Mouse (Mus musculus) limb, embryonic 11.5 days (tissue): ENCODE results near the gene Tmem117. TPM values are rescaled to one million over a fixed set of nuclear protein-coding genes. Genes with fewer than 3 reads are reported as not detected.

Experiments
- ATAC-seq: fragments of 200-750 bp; cut with Nextera tagmentation; 2 replicates; pipeline ENCODE4 v1.8.0; 2017; ENCODE audit warnings: low read depth; ENCODE audit not compliant: insufficient number of reproducible peaks, low FRiP score, low TSS enrichment
- DNase-seq: peaks from one replicate; pipeline ENCODE4 v3.0.0-alpha.2; 2015; ENCODE audit warnings: low spot score
- H3K27ac ChIP-seq: fragments of 300-500 bp; sonication (generic); replicated peaks from 2 replicates; pipeline ENCODE4 v1.5.1; 2014; ENCODE audit warnings: low read depth, mild to moderate bottlenecking, low read length
- H3K27me3 ChIP-seq: fragments of 300-500 bp; sonication (generic); 2 replicates; pipeline ENCODE4 v1.6.1; 2014; ENCODE audit warnings: mild to moderate bottlenecking, low read length, mixed read lengths; ENCODE audit not compliant: control insufficient read depth, insufficient read depth
- H3K36me3 ChIP-seq: fragments of 300-500 bp; sonication (generic); 2 replicates; pipeline ENCODE4 v1.6.1; 2014; ENCODE audit warnings: mild to moderate bottlenecking, low read length, moderate library complexity, mixed read lengths; ENCODE audit not compliant: control insufficient read depth, insufficient read depth
- H3K4me1 ChIP-seq: fragments of 300-500 bp; sonication (generic); 2 replicates; pipeline ENCODE4 v1.6.1; 2014; ENCODE audit warnings: low read length, mixed read lengths; ENCODE audit not compliant: control insufficient read depth, insufficient read depth
- H3K4me2 ChIP-seq: fragments of 300-500 bp; sonication (generic); 2 replicates; pipeline ENCODE4 v1.6.1; 2014; ENCODE audit warnings: low read depth, mild to moderate bottlenecking, moderate library complexity; ENCODE audit not compliant: severe bottlenecking
- H3K4me3 ChIP-seq: fragments of 300-500 bp; sonication (generic); 2 replicates; pipeline ENCODE4 v1.5.1; 2014; ENCODE audit warnings: low read depth, low read length
- H3K9ac ChIP-seq: fragments of 300-500 bp; sonication (generic); 2 replicates; pipeline ENCODE4 v1.6.1; 2014; ENCODE audit warnings: mild to moderate bottlenecking, low read length
- H3K9me3 ChIP-seq: fragments of 300-500 bp; sonication (generic); 2 replicates; pipeline ENCODE4 v1.6.1; 2016; ENCODE audit warnings: low read length; ENCODE audit not compliant: control insufficient read depth
- WGBS: fragments of 180-500 bp; shearing (Covaris S2); extraction: QIAGEN DNeasy Blood & Tissue Kit; methylation state at CpG from one replicate; pipeline ENCODE4 v1.1.7; 2014; 5-methylcytosine and 5-hydroxymethylcytosine counted together
- polyA plus RNA-seq: library from polyadenylated mRNA; unstranded; fragments of >200 nt; fragmentation: Nextera tagmentation; extraction: Ambion mirVana; gene quantifications from 2 replicates; pipeline ENCODE4 v1.2.1, GENCODE M21; 2014

Tmem117 gene
- polyA plus RNA-seq, 1 experiment from 2014 or later: 1.7 TPM

DNA sequence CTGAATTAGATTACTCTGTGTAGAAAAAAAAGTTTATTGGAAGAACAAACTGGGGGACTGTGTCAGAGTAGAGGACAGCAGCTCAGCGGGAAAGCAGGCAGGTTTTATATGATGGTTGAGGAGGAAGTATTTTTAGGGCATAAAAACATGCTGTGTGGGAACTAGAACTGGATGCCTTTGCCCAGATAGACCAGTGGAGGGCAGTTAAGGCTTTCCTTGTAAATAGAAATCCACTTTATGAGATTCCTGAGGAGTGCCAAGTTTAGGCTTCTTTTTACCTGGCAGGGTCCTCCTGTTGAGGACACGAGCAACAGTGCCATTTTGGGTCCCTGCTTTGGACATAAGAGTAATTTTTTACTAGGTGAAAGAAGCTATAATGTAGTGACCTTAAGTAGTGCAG lies 218.5 kb downstream of the Tmem117 start:
- no peak for ATAC-seq
- no peak overlapping the region for H3K4me3 ChIP-seq
- H3K4me1 ChIP-seq: no peaks in the 10 kb centered on the region
- no peaks in the 10 kb centered on the region for H3K36me3 ChIP-seq
- WGBS: 66% methylated on average over 2 of the region's 2 CpGs
- H3K9me3 ChIP-seq: no peaks in the 10 kb centered on the region
- no peak for DNase-seq
- H3K27ac ChIP-seq: no peak overlapping the region
- H3K27me3 ChIP-seq: no peaks in the 10 kb centered on the region
- no peak overlapping the region for H3K4me2 ChIP-seq
- H3K9ac ChIP-seq: no peak overlapping the region

DNA sequence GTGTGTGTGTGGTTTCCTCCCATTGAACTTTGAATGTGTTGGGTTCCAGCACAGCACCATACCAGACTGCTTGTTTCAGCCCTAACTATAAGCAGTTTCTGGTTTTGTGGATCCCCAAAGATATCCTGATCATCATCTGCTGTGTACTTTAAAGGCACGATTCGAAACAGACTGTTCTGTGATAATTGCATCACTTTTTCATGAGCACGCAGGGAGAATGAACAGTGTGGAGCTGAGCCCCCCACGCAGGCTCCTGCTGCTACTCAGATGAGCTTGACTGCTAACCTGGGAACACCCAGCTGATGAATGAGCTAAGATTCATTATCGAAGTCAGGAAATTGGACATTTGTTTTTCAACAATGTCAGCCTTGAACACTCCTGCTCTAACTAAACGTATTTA lies 230.6 kb downstream of the Tmem117 start:
- H3K27ac ChIP-seq: no peak overlapping the region
- no peak overlapping the region for H3K4me3 ChIP-seq
- no peak overlapping the region for H3K9ac ChIP-seq
- no peak overlapping the region for H3K4me2 ChIP-seq
- ATAC-seq (no peak), DNase-seq (no peak)
- WGBS: 69% methylated on average over 6 of the region's 6 CpGs
- no peaks in the 10 kb centered on the region for H3K27me3 ChIP-seq
- no peaks in the 10 kb centered on the region for H3K36me3 ChIP-seq
- no peaks in the 10 kb centered on the region for H3K4me1 ChIP-seq
- H3K9me3 ChIP-seq: no peaks in the 10 kb centered on the region

DNA sequence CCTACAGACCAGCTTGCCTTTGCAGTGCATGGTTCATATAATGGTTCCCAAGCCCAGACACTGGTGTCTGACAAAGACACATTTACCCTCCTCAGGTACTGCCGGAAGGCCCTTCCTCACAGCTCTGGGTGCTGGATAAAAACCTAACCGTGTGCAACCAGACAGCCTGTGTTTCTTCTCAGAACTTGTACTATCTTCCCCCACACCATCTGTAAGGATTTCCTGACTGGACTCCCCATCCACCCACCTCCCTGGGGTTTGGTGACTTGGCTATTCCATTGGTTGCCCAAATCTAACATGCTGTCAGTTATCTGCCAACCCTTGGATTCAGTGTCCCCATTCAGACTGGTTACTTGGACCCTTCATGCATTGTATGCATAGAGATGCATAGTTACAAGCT lies 232.1 kb downstream of the Tmem117 start:
- ATAC-seq: no peak
- H3K27ac ChIP-seq: no peak overlapping the region
- H3K27me3 ChIP-seq: no peaks in the 10 kb centered on the region
- H3K36me3 ChIP-seq: no peaks in the 10 kb centered on the region
- no peak overlapping the region for H3K4me3 ChIP-seq
- H3K9ac ChIP-seq: no peak overlapping the region
- H3K9me3 ChIP-seq: no peaks in the 10 kb centered on the region
- no peak for DNase-seq
- H3K4me1 ChIP-seq: no peaks in the 10 kb centered on the region
- WGBS: 94% methylated on average over 2 of the region's 2 CpGs
- no peak overlapping the region for H3K4me2 ChIP-seq

DNA sequence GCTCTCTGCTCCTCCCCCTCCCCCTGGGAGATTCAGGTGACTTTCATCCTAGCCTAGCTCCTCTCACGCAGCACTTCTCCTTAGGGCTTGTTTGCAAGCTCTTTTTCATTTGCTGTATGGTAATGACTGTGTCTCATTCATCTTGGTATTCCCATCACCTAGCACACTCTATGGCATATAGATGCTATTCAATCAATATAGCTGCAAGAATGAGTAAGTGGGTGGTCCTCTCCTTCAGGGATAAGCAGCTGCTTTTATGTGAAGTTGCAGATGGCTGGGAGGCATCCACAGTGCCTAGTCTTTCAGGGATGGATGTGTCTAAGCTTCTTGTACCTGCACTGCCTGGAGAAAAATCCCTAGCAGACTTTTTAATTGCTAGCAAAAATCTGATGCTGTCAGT lies 235.1 kb downstream of the Tmem117 start:
- Histone ChIP-seq H3K4me1 (no peaks in the 10 kb centered on the region), H3K27ac (no peak overlapping the region), H3K4me2 (no peak overlapping the region), H3K36me3 (no peaks in the 10 kb centered on the region), H3K9ac (no peak overlapping the region), H3K4me3 (no peak overlapping the region), H3K27me3 (no peaks in the 10 kb centered on the region), H3K9me3 (no peaks in the 10 kb centered on the region)
- no peak for DNase-seq
- no peak for ATAC-seq
- 38% methylated on average over 1 of the region's 1 CpGs for WGBS

DNA sequence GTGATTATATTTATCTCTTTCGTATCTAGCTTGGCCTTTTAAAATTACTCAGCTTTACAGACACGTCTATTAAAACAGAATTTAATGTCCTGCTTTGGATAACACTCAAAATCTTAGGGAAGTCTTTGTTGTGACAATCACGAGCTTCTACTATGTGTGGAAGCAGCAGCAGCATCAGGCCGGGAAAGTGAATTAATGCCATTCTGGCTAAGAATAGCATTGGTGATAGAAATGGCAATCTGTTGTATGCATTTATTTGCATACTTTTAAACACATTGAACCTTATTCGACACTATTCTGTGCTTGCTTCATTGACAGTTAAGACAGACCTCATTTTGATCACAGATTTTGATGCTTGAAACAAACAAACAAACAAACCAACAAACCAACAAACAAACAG lies 239.3 kb downstream of the Tmem117 start:
- H3K4me1 ChIP-seq: no peaks in the 10 kb centered on the region
- no peaks in the 10 kb centered on the region for H3K9me3 ChIP-seq
- no peak overlapping the region for H3K4me2 ChIP-seq
- 84% methylated on average over 5 of the region's 5 CpGs for WGBS
- H3K9ac ChIP-seq: no peak overlapping the region
- no peak overlapping the region for H3K4me3 ChIP-seq
- H3K27ac ChIP-seq: no peak overlapping the region
- ATAC-seq (no peak), DNase-seq (no peak)
- no peaks in the 10 kb centered on the region for H3K36me3 ChIP-seq
- H3K27me3 ChIP-seq: no peaks in the 10 kb centered on the region

DNA sequence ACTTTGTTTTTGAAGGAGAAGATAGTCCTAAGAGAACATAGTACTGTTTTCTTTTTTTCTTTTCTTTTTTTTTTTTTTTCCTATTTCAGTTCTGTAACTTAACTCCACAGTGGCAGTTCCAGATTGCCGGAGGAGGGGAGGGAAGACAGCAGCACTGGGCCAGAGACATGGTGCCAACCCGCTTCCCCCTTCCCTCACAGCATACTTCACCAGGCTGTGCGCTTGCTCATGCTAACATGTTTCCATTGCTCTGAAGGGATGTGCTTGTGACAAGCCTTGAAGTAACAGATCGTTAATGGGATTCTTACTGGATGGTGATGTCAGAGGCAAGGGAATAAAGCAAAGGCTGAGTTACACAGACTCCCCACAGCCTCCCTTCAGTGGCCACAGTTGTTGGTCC lies 256.0 kb downstream of the Tmem117 start:
- Histone ChIP-seq H3K27ac (no peak overlapping the region), H3K4me2 (no peak overlapping the region), H3K27me3 (no peaks in the 10 kb centered on the region), H3K9me3 (no peaks in the 10 kb centered on the region), H3K4me3 (no peak overlapping the region), H3K4me1 (no peaks in the 10 kb centered on the region), H3K36me3 (no peaks in the 10 kb centered on the region), H3K9ac (no peak overlapping the region)
- DNase-seq (no peak), ATAC-seq (no peak)
- WGBS: 73% methylated on average over 4 of the region's 4 CpGs

DNA sequence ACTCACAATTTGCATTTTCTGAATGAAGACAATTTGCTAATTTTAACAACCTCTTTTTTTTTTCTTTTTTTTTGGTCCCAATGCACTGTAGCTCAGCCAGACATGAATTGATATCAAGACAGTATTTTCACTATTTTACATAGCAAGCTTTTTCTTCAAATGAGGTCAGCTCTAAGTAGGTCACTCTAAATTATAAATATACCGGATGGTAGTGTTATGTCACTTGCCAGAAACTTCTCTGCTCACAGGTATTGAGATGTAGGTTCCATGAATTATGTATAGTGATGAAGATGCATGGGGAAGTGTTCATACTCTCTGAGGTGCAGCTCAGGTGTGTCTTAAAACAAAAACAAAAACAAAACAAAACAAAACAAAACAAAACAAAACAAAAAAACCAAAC lies 264.2 kb downstream of the Tmem117 start:
- H3K4me3 ChIP-seq: no peak overlapping the region
- no peak overlapping the region for H3K27ac ChIP-seq
- H3K27me3 ChIP-seq: no peaks in the 10 kb centered on the region
- no peaks in the 10 kb centered on the region for H3K9me3 ChIP-seq
- ATAC-seq (no peak), DNase-seq (no peak)
- no peak overlapping the region for H3K4me2 ChIP-seq
- no peaks in the 10 kb centered on the region for H3K4me1 ChIP-seq
- WGBS: 91% methylated on average over 1 of the region's 1 CpGs
- no peak overlapping the region for H3K9ac ChIP-seq
- no peaks in the 10 kb centered on the region for H3K36me3 ChIP-seq

DNA sequence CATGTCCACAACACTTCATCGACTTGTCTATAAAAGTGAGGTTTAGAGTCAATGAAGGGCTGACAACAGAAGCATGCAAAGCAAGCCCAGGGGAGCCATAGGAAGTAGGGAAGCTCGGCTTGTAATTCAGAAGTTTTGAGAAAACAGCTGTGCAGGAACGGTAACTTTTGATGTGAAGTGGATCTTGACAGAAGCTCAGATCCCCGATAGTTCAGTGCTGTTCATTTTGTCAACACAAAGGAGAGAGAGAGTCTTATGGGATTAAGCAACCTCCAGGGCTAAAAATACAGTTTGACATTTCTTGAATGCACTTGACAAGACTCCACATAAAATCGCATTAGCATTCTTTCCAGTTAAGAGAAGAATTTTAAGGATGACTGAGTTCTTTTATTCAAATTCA lies 265.1 kb downstream of the Tmem117 start:
- Histone ChIP-seq H3K27ac (no peak overlapping the region), H3K4me1 (no peaks in the 10 kb centered on the region), H3K4me2 (no peak overlapping the region), H3K4me3 (no peak overlapping the region), H3K9me3 (no peaks in the 10 kb centered on the region), H3K9ac (no peak overlapping the region), H3K36me3 (no peaks in the 10 kb centered on the region), H3K27me3 (no peaks in the 10 kb centered on the region)
- ATAC-seq: no peak
- DNase-seq: no peak
- 75% methylated on average over 5 of the region's 5 CpGs for WGBS

DNA sequence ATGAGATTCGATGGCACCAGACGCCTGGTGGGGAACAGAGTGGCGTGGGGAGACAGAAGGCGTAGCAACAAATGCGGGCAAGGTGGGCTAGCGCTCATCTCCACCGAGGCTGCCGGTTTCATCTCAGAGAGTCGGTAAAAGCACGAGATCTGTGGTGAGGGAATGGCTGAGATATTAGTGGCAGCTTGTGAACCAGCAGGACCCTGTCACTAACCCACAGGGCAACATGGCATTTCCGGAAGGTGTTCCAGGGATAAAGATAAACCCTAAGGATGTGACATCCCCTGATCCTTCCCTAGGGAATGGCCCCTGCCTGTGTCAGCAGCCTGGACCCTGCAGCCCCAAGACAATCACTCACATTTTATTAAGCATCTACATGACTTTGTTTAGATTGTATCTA lies 266.6 kb downstream of the Tmem117 start:
- DNase-seq (no peak), ATAC-seq (no peak)
- Histone ChIP-seq H3K9me3 (no peaks in the 10 kb centered on the region), H3K9ac (no peak overlapping the region), H3K36me3 (no peaks in the 10 kb centered on the region), H3K4me2 (no peak overlapping the region), H3K4me3 (no peak overlapping the region), H3K27ac (no peak overlapping the region), H3K4me1 (no peaks in the 10 kb centered on the region), H3K27me3 (no peaks in the 10 kb centered on the region)
- 93% methylated on average over 11 of the region's 11 CpGs for WGBS
